Mouse (Mus musculus): Measurements from ENCODE around the gene Rac1.
"Not testable (repeated sequence)": the region's sequence is repeated elsewhere in the genome, so short reads cannot be mapped to it uniquely, and the experiment has no call there.

Gene Rac1

DNA sequence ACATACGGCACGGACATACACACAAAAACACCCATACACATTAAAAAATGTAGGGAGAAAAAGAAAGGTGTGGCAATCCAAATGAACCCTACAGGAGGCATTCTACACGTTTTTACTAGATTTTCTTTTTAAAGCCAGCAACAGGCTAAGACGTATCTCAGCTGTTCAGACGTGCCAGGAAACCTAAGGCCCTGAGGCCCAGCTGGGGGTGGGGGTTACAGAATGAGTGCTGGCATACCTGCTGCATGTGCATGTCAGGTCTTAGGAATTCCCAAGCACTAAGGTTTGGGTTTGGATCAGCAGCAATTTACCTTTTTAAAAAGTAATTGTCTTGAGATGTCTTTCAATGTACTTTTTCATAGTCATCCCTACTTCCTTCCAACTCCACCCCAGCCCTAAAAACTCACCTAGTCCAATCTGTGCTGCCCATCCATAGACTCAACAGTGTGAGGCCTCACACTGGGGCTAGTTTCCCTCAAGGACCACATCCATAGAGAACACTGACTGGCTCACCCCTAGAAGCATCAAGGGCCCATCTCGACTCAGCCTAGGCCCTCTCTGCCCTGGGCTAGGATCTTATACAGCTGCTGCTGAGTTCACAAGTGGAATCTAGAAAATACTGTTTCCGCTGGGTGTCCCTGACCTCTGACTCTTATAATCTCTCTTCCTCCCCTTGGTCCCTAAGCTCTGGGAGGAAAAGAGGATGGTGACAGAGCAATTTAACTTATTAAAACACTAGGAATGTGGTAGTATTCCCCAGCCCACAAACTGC, 2.2 kb downstream of the Rac1 start:
- no peak for DNase-seq (ENCODE audit: low spot score in 2 of 2)

DNA sequence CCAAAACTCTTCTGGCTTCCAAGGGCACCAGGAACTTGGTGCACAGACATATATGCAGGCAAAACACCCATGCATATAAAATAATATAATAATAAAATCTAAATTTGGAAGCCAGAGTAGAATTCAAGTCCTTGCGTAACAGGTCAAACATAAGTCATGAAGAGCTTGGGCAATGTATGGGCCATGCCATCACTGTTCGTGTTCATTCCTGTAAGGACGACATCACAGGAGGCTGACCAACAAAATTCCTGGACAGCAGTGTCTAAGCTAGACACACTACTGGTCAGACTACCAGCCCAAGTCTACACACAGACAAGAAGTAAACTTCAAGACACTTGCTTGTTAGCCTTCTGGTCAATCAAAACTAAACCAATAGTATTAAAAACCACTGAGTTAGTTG, 5.0 kb downstream of the Rac1 start:
- no peak for DNase-seq (ENCODE audit: low spot score in 2 of 2)

DNA sequence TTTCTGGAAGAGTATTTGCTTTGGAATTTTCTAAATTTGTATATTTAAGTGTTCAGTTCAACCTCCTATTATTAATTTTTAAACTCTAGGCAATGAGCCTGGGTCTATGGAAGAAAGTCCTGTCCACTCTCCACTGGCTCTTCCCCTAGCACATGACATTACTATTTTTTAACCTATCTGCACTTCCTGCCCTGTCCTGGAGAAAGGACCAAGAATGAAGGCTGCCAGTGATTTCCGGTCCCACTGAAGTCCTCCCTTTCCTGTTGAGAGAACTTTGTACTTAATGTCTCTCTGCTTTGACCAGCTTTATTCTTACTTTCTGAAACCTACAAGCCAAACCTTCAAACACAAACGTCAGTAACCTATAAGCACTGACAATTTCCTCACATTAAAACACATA, 7.4 kb downstream of the Rac1 start:
- no peak for DNase-seq (ENCODE audit: low spot score in 2 of 2)

DNA sequence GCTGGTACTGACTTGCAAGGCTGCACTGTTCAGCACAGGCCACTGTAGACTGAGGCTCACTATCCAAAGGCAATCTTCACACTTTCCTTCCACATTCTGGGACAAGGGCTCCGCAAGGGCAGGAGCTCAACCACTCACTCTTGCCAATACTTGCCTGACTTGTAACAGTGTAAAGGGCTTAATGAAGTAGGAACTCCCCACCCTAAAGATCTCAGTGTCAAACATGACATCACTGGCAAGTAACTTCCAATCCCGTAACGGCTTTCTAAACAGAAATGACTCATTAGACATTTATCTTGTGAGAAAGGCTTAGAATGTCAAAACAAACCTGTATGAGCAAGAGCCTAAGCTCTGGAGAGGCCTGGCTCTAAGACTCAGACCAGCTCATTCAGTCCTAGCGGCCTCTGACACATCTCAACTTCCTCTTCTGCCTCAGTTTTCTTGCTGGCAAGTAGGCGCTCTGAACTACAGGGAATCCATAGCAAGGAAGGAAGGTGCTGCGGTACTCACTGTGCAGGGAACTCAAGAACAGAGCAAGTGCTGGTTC, 9.7 kb downstream of the Rac1 start:
- no peak for DNase-seq (ENCODE audit: low spot score in 2 of 2)

DNA sequence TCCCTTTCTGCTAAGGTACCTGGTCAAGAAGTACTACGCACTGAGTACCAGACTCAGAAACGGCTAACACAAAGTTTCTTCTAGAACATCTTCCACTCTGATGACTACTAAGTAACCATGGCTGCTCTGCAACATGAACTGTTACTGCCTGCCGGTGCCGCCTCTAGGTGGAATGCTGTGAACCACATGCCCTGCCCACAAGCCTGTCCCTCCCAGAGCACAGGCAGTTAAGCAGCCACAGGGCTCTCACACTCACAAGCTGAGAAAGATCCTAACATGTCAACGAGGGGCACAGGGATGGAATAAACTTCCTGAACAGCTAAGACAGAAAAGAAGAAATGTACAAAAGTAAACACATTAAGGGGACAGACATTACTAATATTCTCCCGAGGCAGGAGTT, 10.4 kb downstream of the Rac1 start:
- no peak for DNase-seq (ENCODE audit: low spot score in 2 of 2)

DNA sequence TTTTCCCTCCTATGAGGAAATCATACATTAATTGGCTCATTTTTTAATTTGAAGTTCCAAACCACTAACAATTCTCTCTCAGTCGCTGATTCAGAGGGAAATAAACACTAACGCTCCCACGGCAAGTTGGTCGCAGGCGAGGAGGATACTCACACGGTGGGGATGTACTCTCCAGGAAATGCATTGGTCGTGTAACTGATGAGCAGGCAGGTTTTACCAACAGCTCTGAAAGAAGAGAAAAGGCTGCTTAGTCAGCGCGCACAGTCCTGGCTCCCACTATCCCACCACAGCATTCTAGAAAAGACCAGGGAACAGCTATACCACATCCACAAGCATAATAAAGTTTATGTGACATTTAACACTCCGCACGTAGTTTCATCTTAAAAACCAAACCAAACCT, 10.8 kb downstream of the Rac1 start:
- DNase-seq (ENCODE audit: low spot score in 2 of 2): no peak

DNA sequence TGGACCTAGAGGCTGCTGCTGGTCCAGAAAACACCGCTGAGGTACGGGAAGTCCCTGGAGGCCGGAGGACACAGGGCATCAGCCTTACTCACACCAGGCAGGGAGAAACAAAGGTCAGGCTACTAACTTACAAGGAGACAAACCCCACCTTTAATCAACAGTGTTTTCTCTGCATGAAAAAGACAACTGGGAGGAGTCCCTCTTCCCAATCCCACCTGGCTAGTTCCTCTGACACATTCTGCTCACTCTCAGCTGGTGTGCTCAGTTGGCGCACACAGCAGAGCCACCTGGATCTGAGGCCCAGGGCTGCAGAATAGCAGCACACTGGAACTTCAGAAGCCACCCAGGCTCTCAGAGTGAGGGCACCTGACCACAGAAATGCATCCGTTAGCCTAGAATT, 13.0 kb downstream of the Rac1 start:
- DNase-seq (ENCODE audit: low spot score in 2 of 2): no peak

DNA sequence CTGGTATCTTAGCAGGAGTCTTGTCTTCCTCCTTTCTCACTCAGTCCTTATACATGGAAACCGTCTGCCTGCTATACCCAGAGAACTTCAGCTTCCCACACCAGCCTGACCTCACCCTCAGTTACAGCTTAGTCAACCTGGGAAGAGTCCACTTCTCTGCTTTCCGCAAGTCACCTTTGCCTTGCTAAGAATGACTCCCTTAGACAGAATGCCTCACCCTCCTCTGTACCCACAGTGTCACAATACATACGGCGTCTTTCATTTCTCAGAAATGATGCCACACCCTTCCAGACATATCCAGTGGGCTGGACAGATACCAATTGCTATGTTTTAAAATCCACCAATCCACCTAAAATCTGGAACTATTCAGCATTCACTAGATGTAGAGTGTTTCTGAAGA, 15.5 kb downstream of the Rac1 start:
- no peak for DNase-seq (ENCODE audit: low spot score in 2 of 2)

DNA sequence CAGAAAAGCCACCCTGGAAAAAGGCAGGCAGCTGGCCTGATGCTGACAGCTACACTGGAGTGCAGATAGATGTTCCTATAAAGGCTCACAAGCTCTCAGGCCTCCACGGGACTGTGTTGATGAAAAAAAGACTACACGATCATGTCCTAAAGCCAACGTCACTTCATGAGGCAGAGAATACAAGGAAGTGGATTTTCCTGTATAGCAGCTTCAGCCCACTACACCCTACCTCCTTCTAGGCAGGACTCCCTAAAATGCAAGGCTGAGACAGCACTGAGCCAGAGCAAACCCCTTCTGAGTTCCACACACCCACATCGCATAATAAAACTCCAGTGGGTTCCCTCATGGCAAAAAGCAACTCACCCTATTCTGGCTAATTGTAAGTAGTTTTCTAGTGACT, 16.3 kb downstream of the Rac1 start:
- DNase-seq (ENCODE audit: low spot score in 2 of 2): no peak

DNA sequence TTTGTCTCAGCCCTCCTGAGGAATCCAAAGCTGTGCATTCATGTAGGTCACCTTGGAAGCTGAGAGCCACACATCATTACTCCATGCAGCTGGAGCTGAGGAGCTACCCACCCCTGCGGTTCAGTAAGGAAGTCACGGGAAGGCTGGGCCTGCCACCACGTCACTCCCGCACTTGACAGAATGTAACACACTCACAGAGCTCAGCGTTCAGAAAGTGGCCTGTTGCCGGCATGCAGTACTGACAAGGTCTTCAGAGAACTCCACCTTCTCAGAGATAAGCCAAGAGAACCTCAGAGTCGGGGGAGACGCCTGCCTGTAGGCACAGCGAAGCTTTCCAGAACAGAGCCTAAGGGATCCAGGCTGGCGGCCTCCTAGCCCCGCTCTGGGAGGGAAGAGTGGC, 18.1 kb downstream of the Rac1 start:
- no peak for DNase-seq (ENCODE audit: low spot score in 2 of 2)

DNA sequence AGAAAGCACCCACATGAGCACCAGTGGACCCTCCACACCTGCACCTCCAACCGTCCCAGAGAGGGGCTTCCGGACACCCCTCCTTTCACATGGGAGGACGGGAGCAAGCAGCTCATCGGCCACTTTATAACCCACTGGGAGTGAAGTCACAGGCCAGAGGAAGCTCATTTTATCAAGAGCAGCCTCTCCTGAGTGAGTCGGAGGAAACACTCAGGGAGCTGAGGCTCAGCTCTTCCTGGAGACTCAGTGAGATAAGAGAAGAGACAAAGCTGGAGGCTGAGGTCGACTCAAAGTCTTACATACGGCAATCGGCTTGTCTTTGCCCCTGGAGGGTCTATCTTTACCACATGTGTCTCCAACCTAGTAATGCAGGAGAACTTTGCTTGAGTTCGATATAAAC, 18.5 kb downstream of the Rac1 start:
- DNase-seq (ENCODE audit: low spot score in 2 of 2): no peak

DNA sequence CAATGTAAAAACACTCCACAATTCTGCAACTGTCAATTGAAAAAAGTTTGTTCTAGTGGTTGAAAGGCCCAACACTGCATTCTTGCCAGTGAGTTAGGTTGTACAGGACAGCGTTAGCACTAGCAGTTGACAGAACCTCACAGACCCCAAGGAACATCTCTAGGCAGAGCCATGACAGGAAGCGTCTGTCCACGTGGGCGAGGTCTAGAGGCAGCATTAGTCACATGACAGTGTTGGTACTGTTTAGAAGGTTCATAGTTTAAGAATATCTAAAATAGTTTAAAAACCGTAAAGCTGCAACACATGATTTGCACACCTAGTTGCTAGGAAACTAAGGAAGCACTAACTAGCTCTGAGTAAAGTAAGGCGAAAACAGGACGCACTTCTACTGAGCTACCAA, 22.3 kb downstream of the Rac1 start:
- DNase-seq (ENCODE audit: low spot score in 2 of 2): no peak

DNA sequence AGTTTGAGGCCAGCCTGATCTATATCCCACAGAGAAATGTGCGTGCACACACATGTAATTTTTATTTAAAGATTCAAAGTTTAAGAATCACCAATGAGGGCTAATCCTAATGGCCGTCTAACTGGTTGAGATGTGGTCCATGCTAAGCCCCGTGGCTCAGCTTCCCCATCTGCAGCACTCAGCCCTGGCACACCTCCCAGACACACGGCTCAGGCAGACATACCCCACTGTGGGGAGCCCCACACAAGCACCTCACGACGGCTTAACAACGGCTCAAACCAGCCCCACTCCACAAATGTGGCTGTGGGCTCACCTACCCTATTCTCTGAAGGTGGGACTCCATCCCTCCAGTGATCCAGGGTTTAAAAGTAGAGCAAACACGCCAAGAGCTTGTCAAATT, 22.8 kb downstream of the Rac1 start:
- DNase-seq (ENCODE audit: low spot score in 2 of 2): no peak

DNA sequence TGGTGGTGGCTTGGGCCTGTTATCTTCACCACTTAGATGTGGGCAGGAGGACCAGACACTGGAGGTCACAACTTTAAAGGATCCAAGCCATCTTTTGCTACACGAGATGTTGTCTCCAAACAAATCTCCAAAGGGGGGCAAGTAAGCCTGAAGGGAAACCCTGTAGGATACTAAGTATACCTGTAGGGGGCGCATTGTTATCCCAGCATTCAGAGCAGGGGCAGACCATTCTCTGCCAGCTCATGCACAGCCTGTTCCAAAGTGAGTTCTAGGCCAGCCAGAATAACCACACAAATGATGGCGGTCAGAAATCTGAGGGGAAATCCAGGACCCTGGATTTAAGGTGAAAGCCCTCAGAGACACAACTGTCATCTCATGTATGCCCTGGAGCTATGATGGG, 23.4 kb downstream of the Rac1 start:
- DNase-seq (ENCODE audit: low spot score in 2 of 2): no peak

DNA sequence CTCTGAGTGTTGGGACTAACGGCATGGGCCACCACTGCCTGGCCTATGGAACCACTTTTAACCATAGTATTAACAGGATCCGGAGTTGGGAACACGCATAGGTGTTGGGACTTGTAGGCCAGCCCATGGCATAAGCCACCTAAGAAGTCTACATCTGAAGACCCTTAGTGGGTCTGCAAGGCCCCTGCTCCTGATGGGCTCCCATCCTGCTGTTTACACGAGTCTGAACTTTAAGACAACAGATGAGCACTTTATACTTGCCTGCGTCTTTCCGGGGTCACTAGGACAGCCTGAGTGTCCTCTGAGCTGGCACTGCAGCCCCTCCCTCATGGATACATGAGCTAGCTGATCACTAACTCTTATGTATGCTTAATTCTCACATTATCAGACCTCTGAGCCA, 24.1 kb downstream of the Rac1 start:
- DNase-seq (ENCODE audit: low spot score in 2 of 2): no peak

DNA sequence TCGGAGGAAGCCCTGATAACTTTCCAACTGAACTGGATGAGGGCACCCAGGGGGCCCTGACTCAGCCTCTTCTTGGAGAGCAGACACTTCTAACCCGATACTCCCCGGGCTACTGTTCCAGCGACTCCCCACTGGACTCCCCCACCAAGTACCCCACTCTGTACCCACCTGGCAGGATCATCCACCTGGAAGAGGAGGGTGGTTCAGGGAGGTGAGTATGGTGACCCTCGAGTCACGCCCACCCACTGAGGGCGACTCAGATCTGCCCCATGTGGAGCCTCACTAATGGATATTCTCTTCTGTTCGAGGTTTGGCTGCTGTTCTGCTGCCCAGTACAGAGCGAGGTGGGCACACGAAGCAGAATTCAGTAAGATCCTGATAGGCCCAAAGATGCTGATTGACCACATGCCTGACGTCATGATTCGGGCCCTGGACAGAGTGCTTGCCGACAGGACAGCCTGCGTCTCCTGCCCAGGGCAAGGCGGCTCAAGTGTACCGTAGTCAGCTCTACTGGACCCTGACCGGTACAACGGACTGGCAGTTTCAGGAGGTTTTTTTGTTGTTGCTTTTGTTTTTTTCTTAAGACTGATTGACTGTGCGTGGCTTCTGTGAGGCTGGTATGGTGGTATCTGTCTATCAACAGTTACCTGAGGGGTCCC, 24.8 kb downstream of the Rac1 start:
- no peak for DNase-seq (ENCODE audit: low spot score in 2 of 2)

DNA sequence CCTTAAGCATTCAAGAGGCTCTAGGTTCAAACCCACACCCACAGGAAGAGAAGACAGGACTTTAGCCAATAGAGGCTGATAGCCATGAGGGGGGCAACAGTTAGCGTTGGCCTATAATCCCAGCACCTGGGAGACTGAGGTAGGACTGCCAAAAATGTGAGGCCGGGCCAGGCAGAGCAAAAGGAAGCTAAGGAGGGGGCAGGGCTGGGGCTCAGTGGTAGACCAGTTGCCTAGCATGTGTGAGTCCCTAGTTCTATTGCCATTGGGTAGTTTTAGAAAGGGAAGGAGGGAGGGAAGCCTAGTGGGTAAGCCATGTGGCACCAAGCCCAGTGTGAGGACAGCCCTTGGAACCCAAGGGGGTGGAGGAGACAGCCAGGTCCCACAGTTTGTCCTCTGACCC, 26.2 kb downstream of the Rac1 start:
- DNase-seq (ENCODE audit: low spot score in 2 of 2): no peak

DNA sequence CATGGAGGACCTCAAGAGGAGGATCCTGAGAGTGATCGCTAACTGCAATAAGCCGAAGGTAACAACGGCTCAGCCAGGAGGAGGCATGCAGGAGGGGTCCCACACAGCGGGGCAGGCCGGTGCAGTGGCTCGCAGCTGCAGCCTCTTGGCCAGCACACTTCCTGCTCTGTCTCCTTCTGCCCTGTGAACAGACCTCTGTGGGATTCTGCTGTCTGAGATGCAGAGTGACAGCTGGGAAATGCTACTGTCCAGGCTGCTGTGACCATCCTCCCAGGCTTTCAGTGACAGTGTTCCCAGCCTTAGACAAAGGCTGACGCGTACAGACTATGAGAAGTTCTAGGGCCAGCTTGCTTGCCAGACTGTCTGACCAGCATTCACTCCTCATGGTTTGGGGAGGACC, 26.7 kb downstream of the Rac1 start:
- DNase-seq (ENCODE audit: low spot score in 2 of 2): no peak

DNA sequence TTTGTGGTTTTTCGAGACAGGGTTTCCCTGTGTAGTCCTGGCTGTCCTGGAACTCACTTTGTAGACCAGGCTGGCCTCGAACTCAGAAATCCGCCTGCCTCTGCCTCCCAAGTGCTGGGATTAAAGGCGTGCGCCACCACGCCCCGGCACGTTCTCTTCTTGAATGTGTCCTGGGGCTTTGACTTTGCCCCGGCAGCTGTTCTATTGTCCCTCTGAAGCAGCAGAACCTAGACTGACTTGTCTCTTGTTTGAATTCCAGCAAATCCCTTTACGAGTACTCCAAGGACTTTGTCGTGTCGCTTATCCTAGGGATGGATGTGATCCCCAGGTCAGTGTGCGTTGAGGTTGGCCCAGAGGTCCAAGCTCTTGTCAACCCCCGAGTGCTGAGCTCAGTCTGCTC, 27.1 kb downstream of the Rac1 start:
- not testable (repeated sequence) for DNase-seq (ENCODE audit: low spot score in 2 of 2)

DNA sequence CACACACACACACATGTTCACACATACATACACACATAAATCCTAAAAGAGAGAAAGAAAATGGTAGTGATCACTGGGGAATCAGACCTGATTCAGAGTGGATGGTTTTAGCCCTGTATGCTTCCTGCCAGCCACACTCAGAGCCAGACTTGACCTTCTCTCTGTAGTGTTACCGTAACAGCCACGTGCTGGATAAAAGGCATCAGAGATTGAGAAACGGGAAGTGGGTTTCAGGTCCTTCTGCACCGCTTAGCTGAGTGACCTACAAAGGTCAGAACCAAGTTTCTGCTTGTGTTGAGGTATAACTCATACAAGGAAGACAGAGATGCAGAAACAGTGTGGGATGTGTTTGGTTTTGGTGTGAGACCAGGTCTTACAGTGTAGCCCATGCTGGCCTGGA, 28.1 kb downstream of the Rac1 start:
- DNase-seq (ENCODE audit: low spot score in 2 of 2): no peak

DNA sequence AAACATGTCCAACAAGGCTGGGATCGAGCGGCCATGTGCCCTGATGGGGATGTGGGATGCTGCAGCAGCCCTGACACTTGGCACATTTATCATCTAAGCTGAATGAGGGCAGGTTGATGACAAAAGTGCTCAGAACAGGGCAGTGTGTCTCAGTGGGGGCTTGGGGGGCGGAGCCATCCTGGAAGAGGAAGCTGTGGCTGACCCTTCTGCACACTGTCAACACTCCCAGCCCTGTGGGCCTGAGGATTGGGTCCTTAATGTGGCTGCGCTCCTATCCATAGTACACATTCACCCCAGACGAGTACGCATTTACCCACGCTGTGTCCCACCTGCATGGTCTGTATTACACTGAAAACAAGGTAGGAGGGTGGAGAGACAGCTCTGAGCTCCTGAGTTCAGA, 28.6 kb downstream of the Rac1 start:
- DNase-seq (ENCODE audit: low spot score in 2 of 2): no peak

DNA sequence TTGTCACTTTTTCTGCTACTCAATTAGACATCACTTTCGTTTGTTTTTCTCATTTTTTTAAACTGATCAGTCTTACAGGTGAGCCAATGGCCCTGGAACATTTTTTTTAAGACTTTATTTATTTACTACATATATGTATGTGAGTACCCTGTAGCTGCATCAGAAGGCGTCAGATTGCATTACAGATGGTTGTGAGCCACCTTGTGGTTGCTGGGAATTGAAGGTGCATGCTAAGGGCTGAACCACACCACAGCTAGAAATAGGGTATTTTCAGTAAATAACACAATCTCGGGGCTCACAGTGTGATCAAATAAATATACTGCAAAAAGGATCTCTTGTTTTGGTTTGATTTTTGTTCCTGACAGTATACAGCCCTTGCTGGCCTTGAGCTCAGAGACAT, 30.4 kb downstream of the Rac1 start:
- DNase-seq (ENCODE audit: low spot score in 2 of 2): no peak

DNA sequence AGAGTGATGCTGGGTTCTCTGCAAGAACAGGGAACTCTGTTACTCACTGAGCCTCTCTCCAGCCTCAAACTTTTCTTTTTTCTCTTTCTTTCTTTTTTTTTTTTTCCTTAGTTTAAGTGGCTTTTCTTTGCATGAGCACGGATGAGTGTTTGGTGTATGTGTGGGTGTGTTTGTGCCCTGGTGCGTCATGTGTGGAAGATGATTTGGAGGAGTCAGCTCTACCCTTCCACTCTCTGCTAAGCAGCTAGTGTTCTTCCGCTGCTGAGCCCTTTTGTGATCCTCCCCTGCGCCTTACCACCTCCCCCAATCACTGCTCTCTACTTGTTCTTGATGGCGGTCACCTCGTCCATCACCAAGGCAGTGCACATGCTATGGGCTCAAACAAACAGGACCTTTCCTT, 32.1 kb downstream of the Rac1 start:
- DNase-seq (ENCODE audit: low spot score in 2 of 2): no peak

DNA sequence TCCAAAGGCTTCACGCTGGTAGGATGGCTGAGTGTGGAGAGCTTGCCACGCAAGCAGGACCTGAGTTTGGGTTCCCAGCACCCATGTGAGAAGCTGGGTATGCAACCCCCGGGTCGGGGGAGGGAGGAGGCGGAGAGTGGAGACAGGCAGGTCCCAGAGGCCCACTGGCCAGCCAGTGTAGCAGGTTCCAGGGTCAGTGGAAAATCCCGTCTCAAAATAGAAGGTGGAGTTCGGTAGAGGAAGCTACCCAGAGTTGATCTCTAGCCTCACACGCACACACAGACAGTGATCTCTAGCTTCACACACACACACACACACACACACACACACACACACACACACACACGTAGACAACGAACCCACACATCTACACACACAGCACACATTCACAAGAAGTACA, 34.7 kb downstream of the Rac1 start:
- DNase-seq (ENCODE audit: low spot score in 2 of 2): no peak

Data from frontal cortex, postnatal 10 days (tissue).